Mouse (Mus musculus) brain, adult 2 months (tissue): Measurements from ENCODE around the gene Ak1.

Source experiments
- DNase-seq: peaks from one replicate; pipeline ENCODE4 v3.0.0; 2011; ENCODE audit warnings: low read depth, low spot score

Ak1 gene

DNA sequence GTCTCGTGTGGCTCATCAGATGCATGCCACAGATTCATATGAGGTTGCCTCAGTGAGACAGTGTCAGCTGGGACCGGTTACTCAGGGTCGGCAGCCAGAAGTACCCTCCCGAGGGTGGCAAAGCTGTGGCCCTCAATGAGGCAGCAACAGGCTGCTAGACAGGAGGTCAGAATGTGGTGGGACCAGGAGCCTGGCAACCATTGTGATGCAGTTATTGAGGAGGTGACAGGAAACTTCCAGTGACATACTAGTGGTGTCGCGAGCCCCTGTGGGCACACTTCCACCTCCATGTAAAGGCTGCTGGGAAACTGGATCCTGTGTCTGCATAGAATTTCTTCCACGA lies at the start of gene Ak1:
Ak1 (plus strand) TSS at position 242 of the 343 bp plus-strand sequence.
- DNase-seq = no peak

- no peak for DNase-seq
Measured at GRCm38 (mm10) chr2:32572196-32572595, 49.4 kb upstream of the Ak1 start.

DNA sequence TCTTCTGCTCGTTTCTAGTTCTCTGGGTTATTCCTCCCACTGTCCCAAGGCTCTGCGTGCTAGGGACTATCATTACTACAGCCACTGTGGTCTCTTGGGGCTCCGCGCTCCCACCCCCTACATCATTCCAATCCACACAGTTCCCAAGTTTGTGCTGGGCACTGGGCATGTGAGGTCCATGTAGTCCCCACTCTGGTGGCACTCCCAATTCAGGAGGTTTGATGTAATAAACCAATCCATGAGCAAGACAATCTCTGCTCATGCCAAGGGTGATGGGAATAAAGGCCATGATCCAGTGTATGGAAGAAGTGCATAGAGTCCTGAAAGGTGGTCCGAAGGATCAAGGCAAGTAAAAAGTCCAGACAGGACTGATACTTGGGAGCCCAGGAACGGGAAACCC lies 47.1 kb upstream of the Ak1 start, which contains the start of gene Pip5kl1:
Pip5kl1 (plus strand) TSS at position 301 of the 400 bp plus-strand sequence.
- DNase-seq = no peak

DNA sequence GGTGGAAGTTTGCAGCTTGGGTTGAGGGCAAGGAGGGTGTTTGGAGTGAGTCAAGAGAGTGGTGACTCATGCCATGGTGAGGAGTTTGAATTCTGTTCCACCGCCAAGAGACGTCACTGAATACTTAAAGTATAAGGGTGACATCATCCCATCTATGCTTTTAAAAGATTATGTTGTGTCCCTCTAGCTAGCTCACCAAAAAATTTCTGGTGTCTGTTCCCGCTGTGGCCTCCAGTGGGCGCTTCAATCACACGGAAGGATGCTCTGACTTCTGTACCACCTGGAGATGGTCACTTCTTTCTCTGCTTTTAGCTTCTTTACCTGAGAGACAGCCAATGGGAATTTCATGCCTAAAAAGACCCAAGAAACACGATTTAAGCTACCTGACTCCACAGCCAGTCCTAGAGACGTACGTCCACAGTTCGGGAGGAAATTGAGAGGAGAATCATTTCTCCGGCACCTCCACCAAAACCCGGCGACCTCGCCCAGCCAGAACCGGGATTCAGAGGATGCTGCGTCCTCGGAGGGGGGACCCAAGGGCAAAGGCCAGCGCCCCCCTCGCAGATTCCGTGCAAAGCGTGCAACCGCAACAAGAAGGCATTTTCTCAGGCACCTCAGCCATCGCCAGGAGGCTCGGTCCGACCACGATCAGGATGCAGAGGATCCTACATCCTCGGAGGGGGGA lies 46.5 kb upstream of the Ak1 start:
- DNase-seq = peak; percentile 89

- DNase-seq = peak; percentile 94
Measured at GRCm38 (mm10) chr2:32575586-32576160, 45.9 kb upstream of the Ak1 start, which contains the start of gene 9430097D07Rik. TSS of gene 9430097D07Rik (minus strand) at chr2:32575684.

GRCm38 (mm10) chr2:32576532-32576931 lies 45.0 kb upstream of the Ak1 start:
- DNase-seq = no peak

GRCm38 (mm10) chr2:32578146-32579046 lies 43.2 kb upstream of the Ak1 start:
- DNase-seq = peak; percentile 79

DNA sequence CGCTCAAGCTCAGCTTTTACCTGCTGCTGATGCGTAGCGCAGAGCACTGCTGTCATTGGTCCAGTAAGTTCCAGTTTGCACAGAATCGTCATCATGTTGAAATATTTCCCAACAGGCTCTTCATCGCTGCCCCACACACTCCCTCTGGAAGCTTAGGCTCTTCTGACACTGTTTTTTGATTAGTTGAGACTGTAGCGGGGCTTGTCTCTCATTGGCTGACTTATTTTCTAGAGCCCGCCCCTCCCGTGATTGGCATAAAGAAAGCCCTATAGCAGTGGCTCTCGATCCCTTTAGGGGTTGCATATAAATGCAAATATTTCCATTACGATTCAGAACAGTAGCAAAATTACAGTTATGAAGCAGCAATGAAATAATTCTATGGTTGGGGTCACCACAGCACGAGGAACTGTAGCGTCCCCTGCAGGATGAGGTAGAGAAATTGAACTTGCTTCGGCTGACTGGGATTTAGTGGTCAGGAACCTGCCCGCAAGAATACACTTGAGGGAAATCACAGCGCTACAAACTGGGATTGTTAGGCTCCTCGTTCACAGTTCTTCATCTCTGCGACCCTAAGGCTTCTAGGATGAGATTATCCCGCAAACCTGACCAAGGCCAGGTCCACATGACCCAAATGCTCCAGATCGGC lies 40.0 kb upstream of the Ak1 start:
- peak; percentile 90 for DNase-seq

GRCm38 (mm10) chr2:32582830-32583799 lies 38.4 kb upstream of the Ak1 start:
- DNase-seq = peak; percentile 94

GRCm38 (mm10) chr2:32585149-32585714 lies 36.3 kb upstream of the Ak1 start:
- DNase-seq = no peak

DNA sequence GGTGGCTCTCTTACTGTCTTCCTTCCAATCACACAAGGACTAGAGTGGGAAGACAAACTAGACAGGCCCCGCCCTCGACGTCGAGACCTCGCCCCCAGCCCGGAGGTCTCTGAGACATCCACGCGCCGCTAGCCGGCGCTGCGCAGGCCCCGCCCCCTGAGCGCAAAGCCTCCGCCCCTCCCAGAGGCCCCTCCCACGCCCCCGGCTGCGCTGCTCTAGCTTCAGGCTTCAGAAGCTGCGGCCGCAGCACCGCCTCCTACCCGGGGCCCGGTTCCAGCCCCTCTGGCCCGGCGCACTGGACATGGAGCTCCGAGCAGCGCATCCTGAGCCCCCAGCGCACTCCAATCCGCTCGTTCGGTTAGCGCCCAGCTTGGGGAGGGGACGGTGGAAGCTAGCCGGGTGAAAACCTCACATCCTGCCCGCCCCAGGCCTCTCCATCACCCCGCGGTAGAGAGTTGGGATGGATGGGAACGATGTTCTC lies 34.6 kb upstream of the Ak1 start, which contains the start of gene St6galnac4:
St6galnac4 (plus strand) TSS at position 225 of the 481 bp plus-strand sequence.
- peak; percentile 98 for DNase-seq

DNA sequence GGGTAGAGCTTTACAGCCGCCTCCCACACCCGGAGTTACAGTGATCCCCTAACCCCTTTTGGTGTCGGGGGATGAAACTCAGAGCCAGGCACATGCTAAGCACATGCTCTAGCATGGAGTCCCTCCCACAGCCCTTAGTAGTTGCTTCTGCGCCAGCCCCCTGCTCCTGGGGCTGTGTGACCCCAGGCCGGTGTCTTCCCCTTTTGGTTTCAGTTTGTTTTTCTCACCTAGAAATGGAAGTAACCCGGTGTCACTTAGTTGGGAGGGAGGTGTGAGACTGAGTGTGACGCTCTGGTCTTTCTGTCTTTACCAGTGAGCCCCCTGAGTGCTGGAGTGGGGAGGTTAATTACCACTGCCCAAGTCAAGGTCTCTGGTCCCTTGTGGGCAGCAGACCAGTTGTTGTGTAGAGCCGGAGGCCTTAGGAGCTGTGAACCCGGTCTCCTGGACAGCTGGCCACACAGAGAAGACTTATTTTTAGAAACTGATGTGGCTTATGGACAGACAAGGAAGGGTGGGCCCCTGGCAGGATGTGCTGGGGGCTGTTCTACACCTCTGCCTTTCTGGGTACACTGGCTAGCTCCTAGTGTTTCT lies 33.7 kb upstream of the Ak1 start:
- DNase-seq = no peak

DNA sequence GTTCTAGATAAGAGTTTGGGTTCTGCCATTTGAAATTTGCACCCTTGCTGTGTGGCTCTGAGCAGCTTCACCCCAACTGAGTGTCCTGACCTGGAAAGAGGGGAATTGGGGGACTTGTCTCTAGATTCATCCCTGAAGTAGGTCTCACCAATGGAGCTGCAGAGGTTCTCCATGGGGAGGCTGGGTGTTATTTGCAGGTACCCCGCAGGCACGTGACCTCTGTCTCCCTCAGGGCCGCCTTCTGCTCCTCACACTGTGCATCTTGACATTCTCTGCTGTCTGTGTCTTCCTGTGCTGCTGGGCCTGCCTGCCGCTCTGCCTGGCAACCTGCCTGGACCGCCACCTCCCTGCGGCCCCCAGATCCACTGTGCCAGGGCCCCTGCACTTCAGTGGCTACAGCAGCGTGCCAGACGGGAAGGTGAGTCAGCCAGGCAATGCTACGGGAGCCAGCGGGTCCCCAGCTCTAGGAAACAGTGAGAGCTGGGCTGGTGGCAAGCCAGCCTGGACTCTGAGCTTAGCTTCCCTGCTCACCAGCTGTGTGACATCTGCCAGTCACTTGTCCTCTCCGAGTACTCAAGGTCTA lies 32.3 kb upstream of the Ak1 start:
- peak; percentile 97 for DNase-seq

GRCm38 (mm10) chr2:32590224-32590623 lies 31.3 kb upstream of the Ak1 start:
- DNase-seq = peak; percentile 49

GRCm38 (mm10) chr2:32591249-32591648 lies 30.3 kb upstream of the Ak1 start:
- peak; percentile 51 for DNase-seq

DNA sequence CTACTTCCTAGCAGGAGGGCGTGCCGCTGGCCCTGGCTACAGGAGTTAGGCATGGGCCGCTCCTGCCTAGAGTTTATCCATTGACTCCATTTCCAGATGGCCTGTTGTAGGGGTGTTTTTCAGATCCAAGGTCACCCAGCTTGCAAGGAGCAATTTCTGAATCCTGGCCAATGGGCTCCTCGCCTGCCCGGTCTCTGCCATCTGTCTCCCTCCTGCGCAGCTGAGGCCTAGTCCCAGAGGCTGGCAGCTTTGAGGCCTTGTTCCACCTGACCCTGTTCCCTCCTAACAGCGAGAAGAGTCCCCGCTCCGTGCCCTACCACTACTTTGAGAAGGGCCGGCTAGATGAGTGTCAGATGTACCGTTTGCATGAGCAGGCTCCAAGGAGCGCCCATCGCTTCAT lies 24.8 kb upstream of the Ak1 start:
- peak; percentile 96 for DNase-seq

- DNase-seq = no peak
Measured at GRCm38 (mm10) chr2:32597248-32597647, 24.3 kb upstream of the Ak1 start.

DNA sequence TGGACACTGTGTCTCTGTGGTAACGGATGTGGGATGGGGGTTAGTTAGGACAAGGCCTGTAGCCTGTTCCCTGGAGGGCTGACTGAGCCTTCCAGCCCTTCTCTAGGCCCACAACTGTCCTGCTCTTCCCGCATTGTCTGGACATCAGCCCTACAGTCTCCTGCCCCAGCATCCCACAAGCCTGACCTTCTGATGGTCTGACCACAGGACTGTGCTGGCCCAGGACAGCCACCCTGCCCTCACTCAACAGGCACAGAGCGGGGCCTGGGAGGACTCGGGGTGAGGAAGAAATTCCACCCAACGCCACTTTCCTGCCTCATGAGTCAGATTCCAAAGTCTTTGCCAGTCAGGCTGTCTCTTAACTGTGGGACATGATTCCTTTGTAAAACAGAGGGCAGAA lies 23.9 kb upstream of the Ak1 start:
- DNase-seq = no peak

- peak; percentile 55 for DNase-seq
Measured at GRCm38 (mm10) chr2:32598506-32598905, 23.1 kb upstream of the Ak1 start.
